Mouse (Mus musculus): ENCODE data around the gene Sh3rf1. TPM values are rescaled to one million over a fixed set of nuclear protein-coding genes. Genes with fewer than 3 reads are reported as not detected.

Sh3rf1 gene
- polyA plus RNA-seq, 1 experiment from 2014 or later: 25.3 TPM

DNA sequence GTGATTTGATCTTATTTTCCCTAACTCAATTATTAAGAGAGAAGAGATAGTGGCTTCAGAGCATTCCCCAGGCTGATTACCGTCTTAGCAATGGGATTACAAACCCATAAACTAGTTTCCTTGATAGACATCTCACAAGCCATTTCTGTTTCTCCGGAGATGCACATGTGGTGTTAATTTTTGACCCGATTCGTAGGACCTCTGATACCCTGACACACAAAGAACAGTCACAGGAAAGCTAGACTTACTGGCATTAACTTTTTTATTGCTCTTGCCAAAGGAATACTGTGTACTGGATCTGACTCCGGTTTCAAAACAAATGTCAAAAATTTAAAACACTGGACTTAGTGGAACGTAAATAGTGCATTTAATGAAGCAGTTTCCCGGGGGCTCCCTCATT lies 62.2 kb downstream of the Sh3rf1 start:
- ATAC-seq (ENCODE audit: low FRiP score) (no peak), DNase-seq (ENCODE audit: low spot score) (no peak)
- no peak overlapping the region for H3K4me2 ChIP-seq (replicated peaks; ENCODE audit: low read depth, low read length)
- peaks cover 3% of the 10 kb centered on the region for H3K4me1 ChIP-seq (replicated peaks; ENCODE audit: control insufficient read depth, insufficient read depth, low read length)
- no peak overlapping the region for H3K27ac ChIP-seq (ENCODE audit: low read depth, low read length)
- H3K27me3 ChIP-seq (ENCODE audit: control insufficient read depth, insufficient read depth, low read length): no peaks in the 10 kb centered on the region
- no peak overlapping the region for H3K9ac ChIP-seq (ENCODE audit: low read depth, low read length)
- WGBS: 68% methylated on average over 7 of the region's 7 CpGs
- no peak overlapping the region for H3K4me3 ChIP-seq (ENCODE audit: low read depth, low read length)
- H3K36me3 ChIP-seq (ENCODE audit: control insufficient read depth, insufficient read depth, low read length): no peaks in the 10 kb centered on the region
- H3K9me3 ChIP-seq (ENCODE audit: control insufficient read depth, low read length): no peaks in the 10 kb centered on the region

DNA sequence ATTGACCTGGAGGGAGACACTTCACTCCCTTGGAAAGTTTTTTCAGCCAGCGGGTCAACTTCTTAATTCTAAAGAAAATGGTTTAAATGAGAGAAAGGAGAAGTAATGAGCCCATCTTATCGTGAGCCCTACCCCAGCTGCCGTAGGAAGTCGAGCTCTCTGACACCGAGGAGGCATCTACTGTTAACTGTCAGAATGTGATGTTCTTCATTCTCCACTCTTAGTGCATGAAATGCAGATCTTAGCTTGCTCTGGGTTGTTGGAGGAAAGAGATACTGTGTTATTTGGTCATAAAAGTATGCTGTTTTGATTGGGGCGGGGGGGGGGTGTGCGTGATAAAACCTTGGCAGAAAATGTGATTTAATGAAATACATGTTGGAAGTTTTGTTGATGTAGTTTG lies 62.7 kb downstream of the Sh3rf1 start:
- H3K36me3 ChIP-seq (ENCODE audit: control insufficient read depth, insufficient read depth, low read length): no peaks in the 10 kb centered on the region
- no peak overlapping the region for H3K4me2 ChIP-seq (replicated peaks; ENCODE audit: low read depth, low read length)
- ATAC-seq (ENCODE audit: low FRiP score) (no peak), DNase-seq (ENCODE audit: low spot score) (no peak)
- H3K9me3 ChIP-seq (ENCODE audit: control insufficient read depth, low read length): no peaks in the 10 kb centered on the region
- no peak overlapping the region for H3K4me3 ChIP-seq (ENCODE audit: low read depth, low read length)
- H3K4me1 ChIP-seq (replicated peaks; ENCODE audit: control insufficient read depth, insufficient read depth, low read length): peaks cover 3% of the 10 kb centered on the region
- WGBS: 73% methylated on average over 7 of the region's 7 CpGs
- H3K27ac ChIP-seq (ENCODE audit: low read depth, low read length): no peak overlapping the region
- no peak overlapping the region for H3K9ac ChIP-seq (ENCODE audit: low read depth, low read length)
- no peaks in the 10 kb centered on the region for H3K27me3 ChIP-seq (ENCODE audit: control insufficient read depth, insufficient read depth, low read length)

DNA sequence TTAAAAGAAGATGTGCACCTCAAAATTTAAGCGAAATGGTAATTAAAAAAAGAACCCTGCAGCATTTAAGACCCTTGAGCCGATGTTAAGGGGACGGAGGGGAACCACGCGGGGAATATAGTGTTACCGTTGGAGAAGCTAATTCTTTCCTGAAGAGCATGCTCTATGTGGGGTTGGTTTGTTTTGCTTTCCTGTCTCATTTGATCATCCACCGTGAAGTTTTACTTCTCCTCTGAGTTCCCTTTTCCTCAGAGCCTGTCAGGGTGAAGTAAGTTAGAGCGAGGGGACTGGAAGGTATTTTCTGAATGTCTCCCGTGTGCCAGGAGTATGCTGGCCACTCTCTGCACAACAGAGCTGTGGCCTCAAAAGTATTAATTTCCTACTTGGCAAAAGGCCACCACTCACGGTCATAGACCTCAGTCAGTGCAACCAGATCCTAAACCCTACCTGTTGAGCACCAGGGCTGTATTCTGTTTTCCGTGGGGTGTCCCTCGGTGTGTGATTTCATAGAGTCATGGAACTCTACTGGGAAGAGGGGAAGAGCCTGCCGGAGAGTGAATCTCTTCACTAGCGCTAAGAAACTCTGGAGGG lies 63.2 kb downstream of the Sh3rf1 start:
- DNase-seq (ENCODE audit: low spot score) (no peak), ATAC-seq (ENCODE audit: low FRiP score) (no peak)
- Histone ChIP-seq H3K9me3 (ENCODE audit: control insufficient read depth, low read length) (no peaks in the 10 kb centered on the region), H3K4me3 (ENCODE audit: low read depth, low read length) (no peak overlapping the region), H3K9ac (ENCODE audit: low read depth, low read length) (no peak overlapping the region), H3K4me2 (replicated peaks; ENCODE audit: low read depth, low read length) (no peak overlapping the region), H3K4me1 (replicated peaks; ENCODE audit: control insufficient read depth, insufficient read depth, low read length) (peaks cover 3% of the 10 kb centered on the region), H3K27ac (ENCODE audit: low read depth, low read length) (no peak overlapping the region), H3K36me3 (ENCODE audit: control insufficient read depth, insufficient read depth, low read length) (no peaks in the 10 kb centered on the region), H3K27me3 (ENCODE audit: control insufficient read depth, insufficient read depth, low read length) (no peaks in the 10 kb centered on the region)
- WGBS: 64% methylated on average over 14 of the region's 14 CpGs

DNA sequence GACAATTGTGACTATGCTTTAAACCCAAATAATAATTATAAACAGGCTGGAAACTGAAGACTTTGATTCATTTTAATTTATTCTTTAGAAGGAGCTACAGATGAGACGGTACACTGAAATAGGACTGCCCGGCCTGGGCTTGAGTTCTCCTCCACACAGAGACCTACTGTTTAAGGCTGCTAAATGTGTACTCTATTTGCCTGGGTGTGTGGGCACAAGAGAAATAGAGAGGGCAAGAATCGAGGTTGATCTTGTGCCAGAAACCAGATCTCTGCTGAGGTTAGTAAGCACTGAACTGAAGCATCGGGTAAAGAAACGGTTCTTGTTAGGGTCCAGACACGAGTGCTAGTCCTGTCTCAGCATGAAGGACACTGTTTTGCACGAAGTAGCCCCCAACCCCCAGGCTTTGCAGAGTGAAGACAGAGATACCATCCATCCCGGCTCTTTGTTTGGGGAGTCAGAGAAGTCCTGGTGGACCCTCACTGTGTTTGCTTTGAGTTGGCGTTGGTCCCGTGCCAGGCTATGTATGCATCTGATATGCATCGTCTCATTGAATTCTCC lies 64.4 kb downstream of the Sh3rf1 start:
- Histone ChIP-seq H3K9me3 (ENCODE audit: control insufficient read depth, low read length) (no peaks in the 10 kb centered on the region), H3K27ac (ENCODE audit: low read depth, low read length) (no peak overlapping the region), H3K27me3 (ENCODE audit: control insufficient read depth, insufficient read depth, low read length) (no peaks in the 10 kb centered on the region), H3K4me2 (replicated peaks; ENCODE audit: low read depth, low read length) (no peak overlapping the region), H3K4me1 (replicated peaks; ENCODE audit: control insufficient read depth, insufficient read depth, low read length) (no peaks in the 10 kb centered on the region), H3K36me3 (ENCODE audit: control insufficient read depth, insufficient read depth, low read length) (no peaks in the 10 kb centered on the region), H3K4me3 (ENCODE audit: low read depth, low read length) (no peak overlapping the region), H3K9ac (ENCODE audit: low read depth, low read length) (no peak overlapping the region)
- ATAC-seq (ENCODE audit: low FRiP score): no peak
- WGBS: 74% methylated on average over 11 of the region's 11 CpGs
- no peak for DNase-seq (ENCODE audit: low spot score)

DNA sequence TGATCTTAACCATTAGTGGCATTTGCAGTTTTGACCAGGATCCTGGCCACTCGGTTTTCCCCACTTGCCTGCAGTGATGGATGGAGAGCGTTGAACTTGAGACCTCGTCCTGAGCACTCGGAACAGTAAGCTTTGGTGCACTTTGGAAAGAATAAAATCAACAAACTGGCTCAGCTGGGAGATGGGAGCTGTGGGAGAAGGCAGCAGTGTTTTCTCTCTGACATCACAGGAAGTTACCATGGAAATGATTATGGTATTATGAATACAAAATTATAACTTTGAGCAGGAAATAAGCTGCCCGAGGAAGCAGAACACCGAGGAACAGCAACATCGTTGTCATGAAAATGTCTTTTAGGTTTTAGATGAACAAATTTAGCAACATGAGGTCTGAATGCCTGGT lies 65.0 kb downstream of the Sh3rf1 start:
- Histone ChIP-seq H3K36me3 (ENCODE audit: control insufficient read depth, insufficient read depth, low read length) (no peaks in the 10 kb centered on the region), H3K4me3 (ENCODE audit: low read depth, low read length) (no peak overlapping the region), H3K4me2 (replicated peaks; ENCODE audit: low read depth, low read length) (no peak overlapping the region), H3K27me3 (ENCODE audit: control insufficient read depth, insufficient read depth, low read length) (no peaks in the 10 kb centered on the region), H3K9ac (ENCODE audit: low read depth, low read length) (no peak overlapping the region), H3K27ac (ENCODE audit: low read depth, low read length) (no peak overlapping the region), H3K4me1 (replicated peaks; ENCODE audit: control insufficient read depth, insufficient read depth, low read length) (no peaks in the 10 kb centered on the region), H3K9me3 (ENCODE audit: control insufficient read depth, low read length) (no peaks in the 10 kb centered on the region)
- WGBS: 67% methylated on average over 7 of the region's 7 CpGs
- DNase-seq (ENCODE audit: low spot score): no peak
- no peak for ATAC-seq (ENCODE audit: low FRiP score)

DNA sequence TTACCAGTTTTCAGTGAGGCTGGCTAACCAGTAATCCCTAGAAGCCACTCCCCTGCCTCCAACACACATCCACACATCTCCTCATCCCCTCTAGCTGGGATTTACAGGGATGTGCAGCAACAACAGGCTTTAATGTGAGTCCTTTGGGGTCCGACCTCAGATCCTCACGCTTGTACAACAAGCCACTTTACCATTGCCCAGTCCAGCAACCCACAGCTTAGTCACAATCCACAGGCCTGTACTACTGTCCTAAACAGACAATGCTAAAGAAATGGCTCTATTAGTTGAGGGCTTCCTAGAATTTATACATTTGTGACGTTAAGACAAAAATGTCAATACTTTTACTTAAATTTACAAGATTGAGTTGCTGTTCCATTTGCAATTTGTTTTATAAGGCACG lies 71.4 kb downstream of the Sh3rf1 start:
- no peaks in the 10 kb centered on the region for H3K4me1 ChIP-seq (replicated peaks; ENCODE audit: control insufficient read depth, insufficient read depth, low read length)
- no peak overlapping the region for H3K27ac ChIP-seq (ENCODE audit: low read depth, low read length)
- peak; percentile 48; the same call in 1 of the 2 replicates for ATAC-seq (ENCODE audit: low FRiP score)
- no peak overlapping the region for H3K4me3 ChIP-seq (ENCODE audit: low read depth, low read length)
- no peak for DNase-seq (ENCODE audit: low spot score)
- 57% methylated on average over 4 of the region's 4 CpGs for WGBS
- no peaks in the 10 kb centered on the region for H3K36me3 ChIP-seq (ENCODE audit: control insufficient read depth, insufficient read depth, low read length)
- H3K9ac ChIP-seq (ENCODE audit: low read depth, low read length): no peak overlapping the region
- H3K4me2 ChIP-seq (replicated peaks; ENCODE audit: low read depth, low read length): no peak overlapping the region
- H3K9me3 ChIP-seq (ENCODE audit: control insufficient read depth, low read length): no peaks in the 10 kb centered on the region
- no peaks in the 10 kb centered on the region for H3K27me3 ChIP-seq (ENCODE audit: control insufficient read depth, insufficient read depth, low read length)

DNA sequence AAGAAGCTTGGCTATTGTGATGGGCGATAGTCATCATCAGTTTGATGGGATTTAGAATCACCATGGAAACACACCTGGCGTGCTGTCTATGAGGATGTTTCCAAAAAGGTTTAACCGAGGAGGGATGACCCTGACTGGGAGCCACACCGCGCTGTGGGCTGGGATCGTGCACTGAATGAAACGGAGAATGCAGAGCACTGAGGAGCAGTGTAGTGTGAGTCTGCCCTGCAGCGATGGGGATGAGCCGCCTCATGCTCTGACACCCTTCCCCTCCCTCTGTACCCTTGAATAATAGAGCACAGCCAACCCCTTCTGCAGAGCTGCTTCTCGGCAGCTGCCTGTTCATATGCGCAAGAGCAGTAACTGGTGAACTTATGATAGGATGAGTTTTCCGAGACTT lies 71.8 kb downstream of the Sh3rf1 start:
- H3K9ac ChIP-seq (ENCODE audit: low read depth, low read length): no peak overlapping the region
- no peaks in the 10 kb centered on the region for H3K9me3 ChIP-seq (ENCODE audit: control insufficient read depth, low read length)
- no peak overlapping the region for H3K4me3 ChIP-seq (ENCODE audit: low read depth, low read length)
- 23% methylated on average over 12 of the region's 12 CpGs for WGBS
- ATAC-seq (ENCODE audit: low FRiP score) (peak; percentile 88), DNase-seq (ENCODE audit: low spot score) (peak; percentile 45)
- H3K27ac ChIP-seq (ENCODE audit: low read depth, low read length): no peak overlapping the region
- H3K4me2 ChIP-seq (replicated peaks; ENCODE audit: low read depth, low read length): no peak overlapping the region
- no peaks in the 10 kb centered on the region for H3K27me3 ChIP-seq (ENCODE audit: control insufficient read depth, insufficient read depth, low read length)
- no peaks in the 10 kb centered on the region for H3K4me1 ChIP-seq (replicated peaks; ENCODE audit: control insufficient read depth, insufficient read depth, low read length)
- no peaks in the 10 kb centered on the region for H3K36me3 ChIP-seq (ENCODE audit: control insufficient read depth, insufficient read depth, low read length)

DNA sequence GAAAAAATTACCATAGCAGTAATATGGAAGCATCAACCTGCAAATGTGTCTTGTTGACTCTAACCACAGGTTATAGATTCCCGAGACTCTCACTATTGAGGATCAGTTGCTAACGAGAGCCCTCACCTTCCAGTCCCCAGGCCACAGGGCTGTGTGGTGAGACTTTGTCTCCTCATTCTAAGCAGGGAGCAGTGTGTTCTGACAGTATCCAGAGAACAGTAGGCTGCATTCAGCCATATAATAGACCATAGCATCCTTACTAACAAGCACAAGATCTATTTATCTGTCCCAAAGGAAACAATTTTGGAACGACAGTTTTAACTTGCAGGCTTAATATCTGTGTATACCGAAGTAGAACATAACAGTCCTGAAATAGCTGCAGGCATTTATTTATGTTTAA lies 75.2 kb downstream of the Sh3rf1 start:
- no peak overlapping the region for H3K27ac ChIP-seq (ENCODE audit: low read depth, low read length)
- H3K36me3 ChIP-seq (ENCODE audit: control insufficient read depth, insufficient read depth, low read length): no peaks in the 10 kb centered on the region
- no peaks in the 10 kb centered on the region for H3K27me3 ChIP-seq (ENCODE audit: control insufficient read depth, insufficient read depth, low read length)
- WGBS: 72% methylated on average over 4 of the region's 4 CpGs
- no peak overlapping the region for H3K4me2 ChIP-seq (replicated peaks; ENCODE audit: low read depth, low read length)
- DNase-seq (ENCODE audit: low spot score): no peak
- H3K9me3 ChIP-seq (ENCODE audit: control insufficient read depth, low read length): no peaks in the 10 kb centered on the region
- no peak overlapping the region for H3K9ac ChIP-seq (ENCODE audit: low read depth, low read length)
- no peak overlapping the region for H3K4me3 ChIP-seq (ENCODE audit: low read depth, low read length)
- H3K4me1 ChIP-seq (replicated peaks; ENCODE audit: control insufficient read depth, insufficient read depth, low read length): no peaks in the 10 kb centered on the region; the same call in 1 of the 2 replicates
- no peak for ATAC-seq (ENCODE audit: low FRiP score)

DNA sequence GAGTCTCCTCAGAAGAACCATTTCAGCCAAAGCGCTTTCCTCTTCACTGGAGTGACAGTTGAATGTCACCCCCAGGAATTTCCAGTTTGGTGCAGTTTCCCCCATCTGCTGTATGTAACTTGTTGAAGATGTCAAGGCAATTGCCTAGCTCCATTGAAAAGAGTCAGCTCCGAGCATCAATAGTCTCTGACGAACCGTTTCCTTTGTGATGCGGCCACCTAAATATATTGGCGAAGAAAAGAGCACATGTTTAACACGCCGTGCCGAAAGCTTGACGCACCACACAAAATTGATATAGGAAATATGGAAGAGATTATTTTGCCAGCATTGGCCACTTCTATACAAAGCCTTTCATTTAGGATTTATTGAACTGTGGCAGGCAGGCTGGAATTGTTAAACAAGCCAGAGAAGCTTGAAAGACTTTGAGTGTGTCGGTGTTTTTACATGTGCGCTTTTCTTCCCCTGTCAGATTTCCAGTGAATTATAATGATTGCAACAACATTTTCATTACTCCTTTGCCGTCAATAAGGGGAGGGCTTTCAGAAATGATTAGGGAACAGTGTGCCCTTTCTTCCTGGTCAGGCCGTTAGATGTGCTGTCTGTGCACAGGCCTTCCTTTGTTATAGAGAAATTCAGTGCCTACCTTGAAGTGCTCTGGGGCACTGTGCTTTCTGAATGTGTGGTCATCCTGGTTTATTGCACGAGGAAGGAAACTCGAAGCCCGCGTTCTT lies 77.8 kb downstream of the Sh3rf1 start:
- ATAC-seq (ENCODE audit: low FRiP score): peak; percentile 31; the same call in 1 of the 2 replicates
- Histone ChIP-seq H3K36me3 (ENCODE audit: control insufficient read depth, insufficient read depth, low read length) (no peaks in the 10 kb centered on the region), H3K4me3 (ENCODE audit: low read depth, low read length) (no peak overlapping the region), H3K9ac (ENCODE audit: low read depth, low read length) (no peak overlapping the region), H3K27me3 (ENCODE audit: control insufficient read depth, insufficient read depth, low read length) (no peaks in the 10 kb centered on the region), H3K4me2 (replicated peaks; ENCODE audit: low read depth, low read length) (no peak overlapping the region), H3K9me3 (ENCODE audit: control insufficient read depth, low read length) (no peaks in the 10 kb centered on the region), H3K4me1 (replicated peaks; ENCODE audit: control insufficient read depth, insufficient read depth, low read length) (no peaks in the 10 kb centered on the region; the same call in 1 of the 2 replicates), H3K27ac (ENCODE audit: low read depth, low read length) (peak overlapping the region; percentile 56; the same call in 1 of the 2 replicates)
- peak; percentile 28 for DNase-seq (ENCODE audit: low spot score)
- WGBS: 74% methylated on average over 18 of the region's 18 CpGs

All from hindbrain, embryonic 11.5 days (tissue).